Mouse (Mus musculus): ENCODE results near the gene Kif1b.
"Not testable (repeated sequence)": the region's sequence is repeated elsewhere in the genome, so short reads cannot be mapped to it uniquely, and the experiment has no call there.

Gene Kif1b

GRCm38 (mm10) chr4:149218476-149218875 lies 89.0 kb downstream of the Kif1b start:
- DNase-seq: no peak

- peak; percentile 14 for DNase-seq
These were observed 91.5 kb downstream of the Kif1b start for GRCm38 (mm10) chr4:149215982-149216381.

GRCm38 (mm10) chr4:149215397-149215796 lies 92.1 kb downstream of the Kif1b start:
- DNase-seq: no peak

GRCm38 (mm10) chr4:149214468-149214867 lies 93.0 kb downstream of the Kif1b start:
- DNase-seq: not testable (repeated sequence)

- DNase-seq: no peak
These were observed 94.0 kb downstream of the Kif1b start for GRCm38 (mm10) chr4:149213466-149213865.

GRCm38 (mm10) chr4:149211441-149211840 lies 96.1 kb downstream of the Kif1b start:
- DNase-seq: peak; percentile 31

- no peak for DNase-seq
These were observed 105.0 kb downstream of the Kif1b start for GRCm38 (mm10) chr4:149202467-149202866.

- DNase-seq: no peak
These were observed 106.4 kb downstream of the Kif1b start for GRCm38 (mm10) chr4:149201110-149201509.

GRCm38 (mm10) chr4:149197180-149197579 lies 110.3 kb downstream of the Kif1b start:
- no peak for DNase-seq

GRCm38 (mm10) chr4:149191103-149191502 lies 116.4 kb downstream of the Kif1b start:
- DNase-seq: no peak

GRCm38 (mm10) chr4:149188563-149188962 lies 118.9 kb downstream of the Kif1b start:
- DNase-seq: no peak

- peak; percentile 44 for DNase-seq
These were observed 124.7 kb downstream of the Kif1b start for GRCm38 (mm10) chr4:149182755-149183154.

- no peak for DNase-seq
These were observed 125.3 kb downstream of the Kif1b start for GRCm38 (mm10) chr4:149182192-149182591.

- no peak for DNase-seq
These were observed 127.9 kb downstream of the Kif1b start for GRCm38 (mm10) chr4:149179573-149179972.

GRCm38 (mm10) chr4:149179160-149179559 lies 128.3 kb downstream of the Kif1b start:
- DNase-seq: no peak

- DNase-seq: no peak
These were observed 129.2 kb downstream of the Kif1b start for GRCm38 (mm10) chr4:149178328-149178727.

- DNase-seq: no peak
These were observed 130.4 kb downstream of the Kif1b start for GRCm38 (mm10) chr4:149177046-149177445.

GRCm38 (mm10) chr4:149176645-149177044 lies 130.8 kb downstream of the Kif1b start:
- no peak for DNase-seq

- DNase-seq: no peak
These were observed 133.8 kb downstream of the Kif1b start for GRCm38 (mm10) chr4:149173661-149174060.

- DNase-seq: no peak
These were observed 134.8 kb downstream of the Kif1b start for GRCm38 (mm10) chr4:149172666-149173065.

- no peak for DNase-seq
These were observed 135.4 kb downstream of the Kif1b start for GRCm38 (mm10) chr4:149172083-149172482.

- DNase-seq: no peak
These were observed 135.9 kb downstream of the Kif1b start for GRCm38 (mm10) chr4:149171581-149171981.

- no peak for DNase-seq
These were observed 137.0 kb downstream of the Kif1b start for GRCm38 (mm10) chr4:149170394-149170931.

GRCm38 (mm10) chr4:149169926-149170325 lies 137.6 kb downstream of the Kif1b start:
- not testable (repeated sequence) for DNase-seq

- no peak for DNase-seq
These were observed 139.5 kb downstream of the Kif1b start for GRCm38 (mm10) chr4:149168016-149168415.

Data from thymus, postnatal 4 days (tissue).